In the genomic region with DNA sequence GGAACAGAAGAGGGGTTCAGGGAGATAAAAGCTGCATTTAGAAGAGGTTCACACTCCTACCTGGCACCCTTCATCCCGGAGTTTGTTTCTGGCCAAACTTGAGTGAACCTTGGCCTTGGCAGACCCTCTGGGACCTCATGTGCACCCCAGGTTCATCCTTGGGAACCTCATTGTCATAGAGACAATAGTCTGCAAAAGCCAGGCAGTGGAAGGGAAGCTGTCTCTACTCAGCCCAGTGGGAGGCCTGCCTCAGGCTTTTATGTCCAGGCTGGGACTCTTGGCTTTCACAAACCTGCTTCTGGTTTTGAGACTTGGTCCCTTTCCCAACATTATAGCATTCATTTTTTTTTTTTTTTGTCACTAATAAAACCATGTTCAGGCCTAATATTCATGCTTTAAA, we compare ENCODE assay signal across 25 mouse cellular contexts.
"Had no signal": no experiment of that assay in that cellular context is flagged by ENCODE, and none has a peak within 500 bp of the region (broad histone marks: within the 10 kb centered on the region; RNA-seq: fewer than 3 reads in every experiment).

No protein-coding gene starts in this region.

- H3K4me2 ChIP-seq: hindbrain, embryonic 12.5 days; hindbrain, embryonic 14.5 days; intestine, embryonic 15.5 days; kidney, embryonic 15.5 days; limb, embryonic 13.5 days; liver, embryonic 13.5 days; liver, embryonic 15.5 days had no signal

- DNase-seq: gastrocnemius, adult 2 months; gastrocnemius, postnatal 10 days; gastrocnemius, postnatal 25 days; heart, adult 18-20 months; heart, postnatal 10 days; heart, postnatal 4 days; kidney, adult 18-20 months; kidney, adult 9 months; kidney, postnatal 14 days; liver; liver, embryonic 13.5 days had no signal

- H3K36me3 ChIP-seq: heart, embryonic 10.5 days; heart, embryonic 12.5 days; hindbrain, embryonic 10.5 days; hindbrain, embryonic 12.5 days; intestine, embryonic 15.5 days; kidney, embryonic 15.5 days; limb, embryonic 13.5 days; liver, embryonic 13.5 days; liver, embryonic 15.5 days had no signal

- H3K9me3 ChIP-seq: heart, embryonic 10.5 days; heart, embryonic 12.5 days; hindbrain, embryonic 10.5 days; hindbrain, embryonic 12.5 days; intestine, embryonic 15.5 days; kidney, embryonic 15.5 days; limb, embryonic 13.5 days; liver, embryonic 13.5 days; liver, embryonic 15.5 days had no signal

- ATAC-seq: hindbrain, embryonic 16.5 days; inflammation-experienced regulatory T-cells, adult 6 months; intestine, embryonic 15.5 days; intestine, postnatal 0 days had no signal

- H3K4me1 ChIP-seq: liver, embryonic 13.5 days; liver, embryonic 15.5 days had no signal

- H3K4me3 ChIP-seq: gastrocnemius, adult 2 months; heart, embryonic 10.5 days; heart, embryonic 12.5 days; hindbrain, embryonic 10.5 days; hindbrain, embryonic 12.5 days; intestine, embryonic 15.5 days; kidney, embryonic 15.5 days; layer of hippocampus, adult 2 months; left cerebral cortex, adult 2 months; limb, embryonic 13.5 days; liver, embryonic 13.5 days; liver, embryonic 15.5 days had no signal

- H3K27me3 ChIP-seq: intestine, embryonic 15.5 days; liver, embryonic 13.5 days; liver, embryonic 15.5 days had no signal

- H3K27ac ChIP-seq: gastrocnemius, adult 2 months; heart, embryonic 10.5 days; hindbrain, embryonic 10.5 days; hindbrain, embryonic 12.5 days; hindbrain, embryonic 14.5 days; intestine, embryonic 15.5 days; kidney, embryonic 15.5 days; layer of hippocampus, adult 2 months; left cerebral cortex, adult 2 months; limb, embryonic 13.5 days; liver, embryonic 13.5 days; liver, embryonic 15.5 days had no signal

- H3K9ac ChIP-seq: heart, embryonic 12.5 days; hindbrain, embryonic 12.5 days; hindbrain, embryonic 14.5 days; intestine, embryonic 15.5 days; kidney, embryonic 15.5 days; limb, embryonic 13.5 days; liver, embryonic 13.5 days; liver, embryonic 15.5 days had no signal
